Mouse (Mus musculus) megakaryocyte progenitor cell, adult 5-6 weeks (primary cell): ENCODE results near the gene Gm19684. TPM values are rescaled to one million over a fixed set of nuclear protein-coding genes. Genes with fewer than 3 reads are reported as not detected.
"Not testable (repeated sequence)": the region's sequence is repeated elsewhere in the genome, so short reads cannot be mapped to it uniquely, and the experiment has no call there.

ENCODE experiments used
- ATAC-seq: replicated peaks from 2 replicates; pipeline ENCODE4 v1.8.0; 2016; ENCODE audit warnings: mild to moderate bottlenecking, moderate TSS enrichment, inconsistent platforms; ENCODE audit not compliant: poor library complexity
- total RNA-seq, 2 experiments: library from RNA; stranded (forward) in 1 of 2; stranded (reverse) in 1 of 2; fragments of 157-497, 149-512 nt in 1 of 2; fragments of 200-1000 nt in 1 of 2; gene quantifications; 2 replicates each; pipeline versions ENCODE4 v1.2.3 to v1.2.4; 2015 to 2017

Gene Gm19684
- total RNA-seq, 2 experiments from 2014 or later, result 0.35 TPM; not detected in 1

GRCm38 (mm10) chr17:36169753-36170152 is 48.3 kb downstream of the Gm19684 start:
- no peak for ATAC-seq

DNA sequence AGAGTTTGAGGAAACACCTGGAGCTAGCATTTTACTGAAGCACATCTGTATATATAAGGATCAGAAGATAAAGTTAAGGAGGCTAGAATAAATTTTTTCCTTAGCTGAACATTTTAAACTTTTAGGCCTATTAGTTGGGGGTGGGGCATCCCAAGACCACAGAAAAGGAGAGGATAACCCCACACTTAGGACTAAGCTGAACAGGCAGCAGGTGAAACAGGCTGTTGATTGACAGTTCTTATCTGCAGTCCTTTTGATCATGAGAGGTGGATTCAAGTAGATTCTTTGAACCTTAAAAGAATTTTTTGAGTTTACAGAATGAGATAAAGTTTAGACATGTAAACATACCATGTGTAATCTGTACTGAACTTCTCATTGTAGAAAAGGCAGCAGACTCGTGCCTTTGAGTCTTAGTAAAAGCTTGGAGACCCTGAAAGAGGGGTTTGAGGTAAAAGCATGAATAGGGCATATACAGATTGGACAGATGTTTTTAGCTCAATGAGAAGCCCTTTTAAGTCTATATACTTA is 48.9 kb downstream of the Gm19684 start:
- ATAC-seq, result no peak

DNA sequence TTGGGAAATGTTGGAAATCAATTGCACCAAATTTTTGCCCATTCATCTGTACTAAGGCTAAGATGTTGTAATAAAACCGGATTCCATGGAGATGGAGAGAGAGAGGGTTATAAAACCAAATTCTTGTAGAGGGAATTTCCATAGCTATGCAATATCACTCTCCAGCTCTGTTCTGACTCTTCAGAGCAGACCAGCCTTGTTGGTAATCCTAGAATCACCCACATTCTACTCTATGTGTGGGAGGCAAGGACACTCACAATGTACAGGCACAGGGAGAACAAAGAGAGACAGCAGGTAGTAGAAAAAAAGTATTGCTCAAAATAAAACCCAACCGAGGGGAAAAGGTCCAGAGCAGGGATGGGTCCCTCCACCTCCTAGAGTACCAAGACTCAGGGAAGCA is 54.7 kb downstream of the Gm19684 start:
- ATAC-seq, result not testable (repeated sequence)

- peak; percentile 69 for ATAC-seq
These were observed 57.5 kb downstream of the Gm19684 start for GRCm38 (mm10) chr17:36178938-36179337.

Other genes starting within 250 kb of the Gm19684 start
- gene Dhx16, start 241.9 kb upstream of the Gm19684 start, total RNA-seq (2015), result 100 and 110 TPM in 2 replicates
- 78.2 and 82.0 TPM in 2 replicates for gene Dhx16, start 241.9 kb upstream of the Gm19684 start, total RNA-seq (2017)
- 38.8 and 51.8 TPM in 2 replicates for gene 2310061I04Rik, start 224.2 kb upstream of the Gm19684 start, total RNA-seq (2015)
- gene 2310061I04Rik, start 224.2 kb upstream of the Gm19684 start, total RNA-seq (2017), result 4.5 and 7.5 TPM in 2 replicates
- gene Atat1, start 211.6 kb upstream of the Gm19684 start, total RNA-seq (2015), result 6.0 and 8.8 TPM in 2 replicates
- gene Atat1, start 211.6 kb upstream of the Gm19684 start, total RNA-seq (2017), result 4.6 and 10.7 TPM in 2 replicates
- gene Mrps18b, start 205.3 kb upstream of the Gm19684 start, total RNA-seq (2015), result 96.2 and 142 TPM in 2 replicates
- 68.3 and 76.4 TPM in 2 replicates for gene Mrps18b, start 205.3 kb upstream of the Gm19684 start, total RNA-seq (2017)
- gene Ppp1r10, start 205.2 kb upstream of the Gm19684 start, total RNA-seq (2015), result 75.7 and 80.1 TPM in 2 replicates
- 121 and 126 TPM in 2 replicates for gene Ppp1r10, start 205.2 kb upstream of the Gm19684 start, total RNA-seq (2017)
- gene Abcf1, start 151.9 kb upstream of the Gm19684 start, total RNA-seq (2015), result 46.1 and 50.1 TPM in 2 replicates
- 150 and 251 TPM in 2 replicates for gene Abcf1, start 151.9 kb upstream of the Gm19684 start, total RNA-seq (2017)
- 10.0 and 12.4 TPM in 2 replicates for gene Gnl1, start 141.8 kb upstream of the Gm19684 start, total RNA-seq (2015)
- gene Gnl1, start 141.8 kb upstream of the Gm19684 start, total RNA-seq (2017), result 18.5 and 27.3 TPM in 2 replicates
- gene Prr3, start 141.4 kb upstream of the Gm19684 start, total RNA-seq (2015), result 18.5 and 20.3 TPM in 2 replicates
- 11.9 and 13.3 TPM in 2 replicates for gene Prr3, start 141.4 kb upstream of the Gm19684 start, total RNA-seq (2017)
- gene H2-T24, start 101.1 kb upstream of the Gm19684 start, total RNA-seq (2015), result 2.5 and 2.7 TPM in 2 replicates
- gene H2-T24, start 101.1 kb upstream of the Gm19684 start, total RNA-seq (2017), result 12.6 and 13.0 TPM in 2 replicates
- 57.1 and 77.2 TPM in 2 replicates for gene H2-T23, start 88.8 kb upstream of the Gm19684 start, total RNA-seq (2015)
- 65.6 and 67.5 TPM in 2 replicates for gene H2-T23, start 88.8 kb upstream of the Gm19684 start, total RNA-seq (2017)
- 31.2 and 31.9 TPM in 2 replicates for gene H2-T22, start 78.9 kb upstream of the Gm19684 start, total RNA-seq (2015)
- 37.9 and 39.7 TPM in 2 replicates for gene H2-T22, start 78.9 kb upstream of the Gm19684 start, total RNA-seq (2017)
- gene Gm6034, start 78.7 kb upstream of the Gm19684 start, total RNA-seq (2015), result not detected in 2 replicates
- not detected in 2 replicates for gene Gm6034, start 78.7 kb upstream of the Gm19684 start, total RNA-seq (2017)
- gene Gm11127, start 63.3 kb upstream of the Gm19684 start, total RNA-seq (2015), result not detected in 2 replicates
- gene Gm11127, start 63.3 kb upstream of the Gm19684 start, total RNA-seq (2017), result not detected in 2 replicates
- not detected in 2 replicates for gene Gm7030, start 7.7 kb downstream of the Gm19684 start, total RNA-seq (2015)
- gene Gm7030, start 7.7 kb downstream of the Gm19684 start, total RNA-seq (2017), result not detected in 2 replicates
- gene Gm8909, start 46.9 kb downstream of the Gm19684 start, total RNA-seq (2015), result not detected in 2 replicates
- gene Gm8909, start 46.9 kb downstream of the Gm19684 start, total RNA-seq (2017), result not detected in 2 replicates
- not detected in 2 replicates for gene H2-T3, start 68.6 kb downstream of the Gm19684 start, total RNA-seq (2015)
- not detected in 2 replicates for gene H2-T3, start 68.6 kb downstream of the Gm19684 start, total RNA-seq (2017)
- gene Rpp21, start 136.4 kb downstream of the Gm19684 start, total RNA-seq (2015), result 48.6 and 56.3 TPM in 2 replicates
- gene Rpp21, start 136.4 kb downstream of the Gm19684 start, total RNA-seq (2017), result 25.9 and 50.6 TPM in 2 replicates
- 13.2 and 14.1 TPM in 2 replicates for gene Trim39, start 150.6 kb downstream of the Gm19684 start, total RNA-seq (2015)
- 15.3 and 16.3 TPM in 2 replicates for gene Trim39, start 150.6 kb downstream of the Gm19684 start, total RNA-seq (2017)
- gene H2-M10.2, start 164.8 kb downstream of the Gm19684 start, total RNA-seq (2015), result not detected in 2 replicates
- not detected in 2 replicates for gene H2-M10.2, start 164.8 kb downstream of the Gm19684 start, total RNA-seq (2017)
- not detected in 2 replicates for gene H2-M10.1, start 204.5 kb downstream of the Gm19684 start, total RNA-seq (2015)
- not detected in 2 replicates for gene H2-M10.1, start 204.5 kb downstream of the Gm19684 start, total RNA-seq (2017)
- not detected in 2 replicates for gene H2-M10.3, start 246.7 kb downstream of the Gm19684 start, total RNA-seq (2015)
- not detected in 2 replicates for gene H2-M10.3, start 246.7 kb downstream of the Gm19684 start, total RNA-seq (2017)